Mouse (Mus musculus) G1E (cell line): ENCODE data around the gene Grin1. TPM values are rescaled to one million over a fixed set of nuclear protein-coding genes. Genes with fewer than 3 reads are reported as not detected.
"Not testable (repeated sequence)": the region's sequence is repeated elsewhere in the genome, so short reads cannot be mapped to it uniquely, and the experiment has no call there.

ENCODE experiments used
- ATAC-seq: 2 replicates; pipeline ENCODE4 v1.8.0; 2016; ENCODE audit warnings: mild to moderate bottlenecking; ENCODE audit not compliant: insufficient number of reproducible peaks, poor library complexity, low FRiP score, severe bottlenecking; ENCODE audit errors: extremely low read depth
- DNase-seq: peaks from one replicate; pipeline ENCODE4 v3.0.0; 2012; ENCODE audit warnings: low spot score
- H3K27me3 ChIP-seq: 2 replicates; pipeline ENCODE4 v1.6.1; 2012; ENCODE audit warnings: mild to moderate bottlenecking, low read length, inconsistent platforms; ENCODE audit not compliant: insufficient read depth
- H3K36me3 ChIP-seq: replicated peaks from 2 replicates; pipeline ENCODE3; 2012; ENCODE audit warnings: mild to moderate bottlenecking, inconsistent platforms
- H3K4me1 ChIP-seq: 2 replicates; pipeline ENCODE4 v1.6.1; 2012; ENCODE audit warnings: low read depth, low read length, inconsistent platforms, mixed read lengths; ENCODE audit not compliant: insufficient read depth
- H3K4me3 ChIP-seq: 2 replicates; pipeline ENCODE4 v1.5.1; 2012; ENCODE audit warnings: low read depth, mild to moderate bottlenecking, inconsistent platforms, low read length, moderate library complexity, mixed read lengths
- H3K9me3 ChIP-seq: replicated peaks from 2 replicates; pipeline ENCODE4 v1.6.1; 2012; ENCODE audit warnings: inconsistent platforms
- CTCF ChIP-seq: IDR thresholded peaks from 2 replicates; pipeline ENCODE4 v1.5.1; 2012; ENCODE audit warnings: low read depth, low read length, inconsistent platforms, mixed read lengths
- GATA1 ChIP-seq: IDR thresholded peaks from 2 replicates; pipeline ENCODE4 v1.6.1; 2012; ENCODE audit warnings: borderline replicate concordance, low read length, inconsistent platforms, mixed read lengths
- GATA2 ChIP-seq: IDR thresholded peaks from 2 replicates; pipeline ENCODE4 v1.6.1; 2012; ENCODE audit warnings: low read depth, low read length, inconsistent platforms, borderline replicate concordance
- POLR2AphosphoS5 ChIP-seq: IDR thresholded peaks from 2 replicates; pipeline ENCODE4 v1.6.1; 2012; ENCODE audit warnings: low read depth, low read length, inconsistent platforms; ENCODE audit not compliant: insufficient replicate concordance
- TAL1 ChIP-seq: conservative IDR thresholded peaks from 2 replicates; pipeline ENCODE4 v1.6.1; 2012; ENCODE audit warnings: low read depth, low read length, inconsistent platforms, mixed read lengths
- polyA plus RNA-seq: library from polyadenylated mRNA; stranded (reverse); fragments of >175 nt; gene quantifications from 2 replicates; pipeline ENCODE4 v1.2.3, GENCODE M21; 2012
- total RNA-seq, 2 experiments: library from RNA; stranded (forward) in 1 of 2; stranded (reverse) in 1 of 2; fragments of 200-1000 nt in 1 of 2; fragments of >200 nt in 1 of 2; fragmentation: Nextera tagmentation in 1 of 2; gene quantifications; 2 replicates each; pipeline ENCODE4 v1.2.3; 2014 to 2017

The Grin1 gene
- total and polyA plus RNA-seq, 3 experiments: 0.33 to 1.7 (median 0.73) TPM

GRCm38 (mm10) chr2:25262291-25262767, 56.7 kb downstream of the Grin1 start, which contains the start of gene Tprn:
Gene Tprn (plus strand): TSS chr2:25262618.
- Histone ChIP-seq H3K4me1 (peaks cover 66% of the 10 kb centered on the region), H3K36me3 (peaks cover 45% of the 10 kb centered on the region), H3K27me3 (no peaks in the 10 kb centered on the region), H3K9me3 (no peaks in the 10 kb centered on the region), H3K4me3 (peak within 1 kb of the TSS; percentile 89)
- no peak for TF ChIP-seq TAL1
- no peak for TF ChIP-seq CTCF
- no peak for TF ChIP-seq GATA1
- TF ChIP-seq POLR2AphosphoS5: no peak
- TF ChIP-seq GATA2: no peak
- peak; percentile 99 for DNase-seq
- peak; percentile 98 for ATAC-seq

- no peak for DNase-seq
- ATAC-seq: no peak
- no peaks in the 10 kb centered on the region for H3K27me3 ChIP-seq
- peak overlapping the region; percentile 89 for H3K4me3 ChIP-seq
- no peaks in the 10 kb centered on the region for H3K9me3 ChIP-seq
- H3K36me3 ChIP-seq: peaks cover 43% of the 10 kb centered on the region
- peaks cover 65% of the 10 kb centered on the region for H3K4me1 ChIP-seq
- no peak for TF ChIP-seq POLR2AphosphoS5
- TF ChIP-seq CTCF: no peak
- no peak for TF ChIP-seq GATA2
- no peak for TF ChIP-seq TAL1
- no peak for TF ChIP-seq GATA1
These were observed 57.1 kb downstream of the Grin1 start for GRCm38 (mm10) chr2:25261870-25262269.

- peaks cover 48% of the 10 kb centered on the region for H3K4me1 ChIP-seq
- H3K27me3 ChIP-seq: no peaks in the 10 kb centered on the region
- H3K9me3 ChIP-seq: no peaks in the 10 kb centered on the region
- ATAC-seq (no peak), DNase-seq (no peak)
- TF ChIP-seq GATA2 (no peak), CTCF (peak; percentile 46; the same call in 1 of the 2 replicates), POLR2AphosphoS5 (no peak), TAL1 (no peak), GATA1 (no peak)
- H3K36me3 ChIP-seq: peaks cover 20% of the 10 kb centered on the region
- no peak overlapping the region for H3K4me3 ChIP-seq
These were observed 60.1 kb downstream of the Grin1 start for GRCm38 (mm10) chr2:25258887-25259286.

- not testable (repeated sequence) for H3K9me3 ChIP-seq, DNase-seq, H3K27me3 ChIP-seq, ATAC-seq, H3K4me3 ChIP-seq
- Histone ChIP-seq H3K36me3 (peaks cover 31% of the 10 kb centered on the region), H3K4me1 (peaks cover 48% of the 10 kb centered on the region)
These were observed 61.7 kb downstream of the Grin1 start for GRCm38 (mm10) chr2:25257250-25257649.

- ATAC-seq: not testable (repeated sequence)
- peak; percentile 33 for DNase-seq
These were observed 62.4 kb downstream of the Grin1 start for GRCm38 (mm10) chr2:25256443-25257109.

GRCm38 (mm10) chr2:25255284-25255779, 63.7 kb downstream of the Grin1 start, which contains the start of gene Tmem203:
Gene Tmem203 (plus strand): TSS chr2:25255439.
- Histone ChIP-seq H3K9me3 (no peaks in the 10 kb centered on the region), H3K4me3 (peak within 1 kb of the TSS; percentile 98), H3K27me3 (no peaks in the 10 kb centered on the region), H3K36me3 (peaks cover 50% of the 10 kb centered on the region), H3K4me1 (peaks cover 48% of the 10 kb centered on the region)
- TF ChIP-seq TAL1: no peak
- no peak for TF ChIP-seq GATA1
- TF ChIP-seq POLR2AphosphoS5: no peak
- TF ChIP-seq GATA2: no peak
- TF ChIP-seq CTCF: no peak
- peak; percentile 82 for DNase-seq
- peak; percentile 63 for ATAC-seq

More at GRCm38 (mm10) chr2:25256443-25257109, 62.4 kb downstream of the Grin1 start:
- Histone ChIP-seq H3K4me3 (peak overlapping the region; percentile 98), H3K4me1 (peaks cover 44% of the 10 kb centered on the region), H3K36me3 (peaks cover 37% of the 10 kb centered on the region)
- H3K9me3 ChIP-seq, H3K27me3 ChIP-seq: not testable (repeated sequence)
